Mouse (Mus musculus) ES-CJ7 (cell line): ENCODE data around the gene Olfr287.
A peak's percentile ranks its signal among the peaks of the same experiment; 100 is the strongest.

Experiments used
- DNase-seq: peaks from one replicate; pipeline ENCODE4 v3.0.0; 2011; ENCODE audit warnings: low read depth, low spot score

Gene Olfr287

DNA sequence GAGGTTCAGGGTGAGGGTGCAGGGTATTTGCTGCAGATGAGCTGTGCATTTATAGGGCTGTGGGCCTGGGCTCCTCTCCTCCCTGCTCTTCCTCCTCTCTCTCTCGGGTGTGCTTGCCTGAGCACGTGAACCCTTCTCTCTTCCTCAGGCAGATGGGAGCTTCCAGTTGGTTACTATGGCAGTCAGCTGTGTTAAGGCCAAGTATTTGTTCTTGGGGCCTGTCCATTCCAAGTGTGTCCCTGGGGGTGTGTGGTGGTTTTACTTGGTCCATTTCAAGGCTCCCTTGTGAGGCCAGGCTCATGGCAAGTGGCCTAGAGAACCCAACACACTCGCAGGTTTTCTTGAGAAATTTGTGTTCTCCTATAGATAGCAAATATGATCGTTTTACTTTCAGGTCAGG is at the start of gene Olfr287, which contains the start of gene Gm44579:
Olfr287 (minus strand) TSS at position 180 of the 400 bp plus-strand sequence.
Gm44579 (minus strand) TSS at position 101 of the 400 bp plus-strand sequence.
- DNase-seq = no peak

DNA sequence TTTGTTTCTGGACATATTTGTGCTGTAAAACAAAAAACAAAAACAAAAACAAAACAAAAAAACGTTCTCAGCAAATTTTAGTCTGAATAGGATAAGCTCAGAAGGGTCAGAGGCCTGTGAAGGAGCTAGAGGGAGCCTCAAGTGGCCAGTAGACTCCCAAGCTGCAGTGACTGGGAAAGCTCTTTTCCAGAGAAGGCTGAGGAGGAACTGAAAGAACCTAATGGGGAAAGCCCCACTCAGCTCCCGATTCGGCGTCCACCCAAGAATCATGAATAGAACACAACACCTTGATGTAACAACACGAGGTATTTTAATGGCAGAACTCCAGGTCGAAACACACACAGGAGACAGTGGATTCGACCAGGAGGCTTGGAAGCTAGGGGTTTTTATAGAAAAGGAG is 36.9 kb upstream of the Olfr287 start:
- no peak for DNase-seq

DNA sequence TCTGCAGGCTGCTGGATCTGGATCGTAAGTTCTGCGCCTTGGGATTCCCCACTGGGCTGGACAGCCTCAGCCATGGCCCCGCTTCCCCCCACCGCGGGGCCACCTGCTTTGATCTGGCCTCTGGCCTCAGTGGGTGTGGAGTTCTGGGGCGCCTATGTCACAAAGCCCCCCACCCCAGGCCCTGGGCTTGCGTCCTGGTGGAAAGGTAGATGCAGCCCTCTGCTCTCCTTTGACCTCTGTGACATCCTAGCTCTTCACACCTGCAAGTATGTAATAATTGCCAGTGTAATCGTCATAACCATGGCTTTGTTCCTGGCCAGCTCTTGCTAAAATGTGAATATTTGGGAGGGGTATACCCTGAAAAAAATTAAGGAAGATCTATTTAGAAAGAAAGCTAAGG is 36.3 kb upstream of the Olfr287 start, which contains the start of gene H1fnt:
H1fnt (minus strand) TSS at position 101 of the 400 bp plus-strand sequence.
- DNase-seq = no peak

DNA sequence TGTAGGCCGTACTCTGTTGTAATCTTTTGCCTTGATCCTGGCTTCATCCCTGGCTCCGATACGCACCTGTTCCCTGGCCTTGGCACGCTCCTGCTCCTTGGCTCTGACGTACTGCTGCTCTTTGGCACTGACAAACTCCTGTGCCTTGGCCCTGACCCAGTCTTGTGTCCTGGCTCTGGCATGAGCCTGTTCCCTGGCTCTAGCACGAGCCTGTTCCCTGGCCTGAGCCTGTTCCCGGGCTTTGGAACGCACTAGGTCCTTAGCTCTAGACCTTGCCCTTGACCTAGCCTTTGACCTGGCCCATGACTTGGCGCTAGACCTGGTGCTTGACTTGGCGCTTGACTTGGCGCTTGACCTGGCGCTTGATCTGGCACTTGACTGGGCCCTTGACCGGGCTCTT is 35.4 kb upstream of the Olfr287 start:
- DNase-seq = no peak

DNA sequence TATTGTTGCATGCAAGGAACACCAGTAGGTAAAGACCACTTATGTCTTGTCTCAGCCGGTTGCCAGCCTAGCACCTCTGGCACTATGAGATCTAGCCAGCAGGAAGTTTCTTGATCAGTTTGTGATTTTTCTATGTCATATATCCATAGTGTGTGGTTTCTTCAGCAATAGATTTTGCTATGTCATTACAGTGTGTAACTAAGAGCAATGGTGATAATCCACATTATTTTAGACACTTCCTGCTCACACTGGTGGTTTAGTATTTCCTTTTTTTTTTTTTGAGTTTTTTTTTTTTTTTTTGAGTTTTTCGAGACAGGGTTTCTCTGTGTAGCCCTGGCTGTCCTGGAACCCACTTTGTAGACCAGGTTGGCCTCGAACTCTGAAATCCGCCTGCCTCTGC is 14.6 kb upstream of the Olfr287 start:
- no peak for DNase-seq

DNA sequence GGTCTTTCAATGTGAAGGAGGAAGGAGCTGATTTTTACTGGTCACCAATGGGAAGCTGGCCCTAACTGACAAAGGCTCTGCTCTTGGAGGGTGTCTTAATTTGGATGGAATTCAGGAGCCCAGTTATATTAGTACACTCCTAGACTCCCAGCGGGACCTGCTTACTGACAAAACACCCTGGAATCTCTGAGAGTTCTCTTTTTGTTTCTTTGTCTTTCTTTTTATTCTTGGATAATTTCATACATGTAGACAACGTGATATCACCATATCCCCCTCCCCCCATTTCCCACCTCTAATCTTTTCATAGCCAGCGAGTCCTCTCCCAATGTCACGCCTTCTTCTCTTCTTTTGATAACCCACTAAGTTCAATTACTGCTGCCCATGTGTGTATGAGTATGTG is 13.5 kb upstream of the Olfr287 start, which contains the start of gene Olfr286:
Olfr286 (minus strand) TSS at position 101 of the 400 bp plus-strand sequence.
- DNase-seq = no peak

DNA sequence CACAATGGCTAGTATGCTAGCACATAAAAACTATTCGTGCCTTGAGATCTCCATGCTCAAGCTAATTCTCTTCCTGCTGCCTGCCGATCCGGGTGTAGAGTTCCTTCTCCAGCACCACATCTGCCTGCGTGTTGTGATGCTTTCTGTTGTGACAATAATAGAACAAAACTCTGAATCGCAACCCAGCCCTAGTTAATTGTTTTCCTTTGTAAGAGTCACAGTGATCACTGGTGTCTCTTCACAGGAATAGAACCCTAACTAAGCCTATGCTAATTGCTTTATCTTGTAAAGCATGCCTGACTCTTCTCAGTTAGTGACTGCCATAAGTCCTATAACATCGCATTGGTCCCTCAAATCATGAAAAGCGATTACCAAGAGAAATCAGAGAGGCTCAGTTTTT is 5.2 kb upstream of the Olfr287 start:
- DNase-seq = peak; percentile 28

DNA sequence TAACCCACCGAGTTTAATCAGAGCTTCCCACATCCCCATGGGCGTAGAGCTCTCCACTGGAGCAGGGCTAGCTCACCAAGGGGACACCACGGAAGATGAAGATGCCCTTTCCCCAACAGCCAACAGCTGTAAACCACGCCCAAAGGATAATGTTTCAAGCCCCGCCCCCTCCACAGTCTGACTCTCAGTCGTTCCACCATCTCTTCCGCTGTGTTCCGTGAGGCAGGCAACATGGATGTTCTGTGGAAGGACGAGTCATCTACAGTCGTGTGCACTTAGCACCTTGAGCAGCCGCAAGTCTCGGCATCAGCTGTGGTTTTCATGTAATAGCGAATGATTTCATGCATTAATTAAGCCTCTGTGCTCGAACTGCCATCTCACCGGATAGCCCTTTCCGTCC is 4.8 kb upstream of the Olfr287 start:
- peak; percentile 32 for DNase-seq

DNA sequence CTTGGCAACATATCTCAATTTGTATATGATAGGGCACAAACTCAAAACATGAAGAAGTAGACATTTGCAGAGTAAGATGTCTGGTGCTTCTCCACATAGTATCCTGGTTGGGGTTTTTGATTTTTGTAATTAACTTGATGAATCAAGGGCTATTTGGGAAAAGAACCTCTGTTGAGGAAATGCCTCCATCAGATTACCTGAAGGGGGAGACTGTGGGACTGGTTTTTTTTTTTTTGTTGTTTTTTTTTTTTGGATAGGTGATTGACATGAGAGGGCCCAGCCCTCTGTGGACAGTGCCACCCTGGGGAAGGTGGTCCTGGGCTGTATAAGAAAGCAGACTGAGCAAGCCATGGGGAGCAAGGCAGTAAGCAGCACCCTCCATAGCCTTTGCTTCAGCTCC is 1.5 kb upstream of the Olfr287 start:
- no peak for DNase-seq

DNA sequence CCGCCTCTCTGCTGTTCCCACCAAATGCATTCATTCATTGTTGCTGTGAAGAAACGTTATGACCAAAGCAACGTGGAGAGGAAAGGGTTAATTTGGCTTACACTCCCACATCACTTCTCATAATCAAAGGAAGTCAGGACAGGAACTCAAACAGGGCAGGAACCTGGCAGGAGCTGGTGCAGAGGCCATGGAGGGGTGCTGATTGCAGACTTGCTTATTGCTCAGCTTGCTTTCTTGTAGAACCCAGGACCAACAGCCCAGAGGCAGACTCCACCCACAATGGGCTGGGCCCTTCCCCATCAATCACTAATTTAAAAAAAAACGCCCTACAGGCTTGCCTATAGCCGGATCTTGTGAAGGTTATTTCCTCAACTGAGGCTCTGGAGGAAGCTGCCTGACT is 6.7 kb downstream of the Olfr287 start:
- peak; percentile 20 for DNase-seq

DNA sequence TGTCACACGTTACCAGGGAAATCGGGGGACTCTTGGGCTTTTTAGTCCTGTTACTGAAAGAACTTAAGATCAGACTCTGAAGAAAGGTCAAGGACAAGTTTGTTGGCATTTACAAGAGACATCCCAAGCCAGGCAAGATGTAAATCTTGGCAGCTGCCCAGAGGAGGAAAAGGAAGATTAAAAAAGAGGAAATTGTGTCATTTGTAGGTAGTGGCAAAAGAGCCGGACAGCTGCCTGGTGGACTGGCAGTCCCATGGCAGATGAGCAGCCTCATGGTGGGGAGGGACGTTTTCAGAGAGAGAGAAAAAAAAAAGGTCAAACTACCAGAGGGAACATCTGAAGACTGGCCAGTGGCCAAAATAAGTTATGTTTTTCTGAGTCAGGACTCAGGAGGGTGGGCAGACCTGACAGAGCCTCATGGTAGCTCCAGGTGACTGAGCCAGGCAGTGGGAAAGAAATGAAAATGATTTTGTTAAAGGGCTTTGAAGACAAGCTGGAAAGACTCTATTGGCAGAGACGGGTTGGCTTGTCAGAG is 7.5 kb downstream of the Olfr287 start:
- DNase-seq = no peak

DNA sequence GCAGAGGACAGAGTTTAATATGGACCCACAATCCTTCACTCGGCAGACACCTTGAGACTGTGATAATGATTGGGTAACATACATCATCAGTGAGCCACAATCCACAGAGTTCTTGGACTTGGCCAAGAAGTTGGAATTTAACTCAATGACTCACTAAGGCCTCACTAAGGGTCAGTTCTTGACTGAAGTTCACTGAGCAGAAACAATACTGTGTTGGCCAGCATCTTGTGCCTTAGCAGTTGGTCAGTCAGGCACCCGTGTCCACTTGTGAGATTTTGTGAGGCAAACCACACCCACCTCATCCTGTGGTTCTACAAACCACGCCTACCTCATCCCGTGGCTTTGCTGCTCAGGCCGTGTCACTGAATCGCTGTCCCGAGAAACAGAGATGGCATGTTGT is 11.2 kb downstream of the Olfr287 start:
- DNase-seq = no peak

DNA sequence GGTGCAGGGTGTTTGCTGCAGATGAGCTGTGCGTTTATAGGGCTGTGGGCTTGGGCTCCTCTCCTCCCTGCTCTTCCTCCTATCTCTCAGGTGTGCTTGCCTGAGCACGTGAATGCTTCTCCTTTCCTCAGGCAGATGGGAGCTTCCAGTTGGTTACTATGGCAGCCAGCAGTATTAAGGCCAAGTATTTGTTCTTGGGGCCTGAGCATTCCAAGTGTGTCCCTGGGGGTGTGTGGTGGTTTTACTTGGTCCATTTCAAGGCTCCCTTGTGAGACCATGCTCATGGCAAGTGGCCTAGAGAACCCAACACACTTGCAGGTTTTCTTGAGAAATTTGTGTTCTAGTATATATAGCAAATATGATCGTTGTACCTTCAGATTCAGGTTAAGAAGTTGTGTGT is 25.4 kb downstream of the Olfr287 start, which contains the start of gene Olfr288:
Olfr288 (minus strand) TSS at position 101 of the 400 bp plus-strand sequence.
- DNase-seq = no peak

DNA sequence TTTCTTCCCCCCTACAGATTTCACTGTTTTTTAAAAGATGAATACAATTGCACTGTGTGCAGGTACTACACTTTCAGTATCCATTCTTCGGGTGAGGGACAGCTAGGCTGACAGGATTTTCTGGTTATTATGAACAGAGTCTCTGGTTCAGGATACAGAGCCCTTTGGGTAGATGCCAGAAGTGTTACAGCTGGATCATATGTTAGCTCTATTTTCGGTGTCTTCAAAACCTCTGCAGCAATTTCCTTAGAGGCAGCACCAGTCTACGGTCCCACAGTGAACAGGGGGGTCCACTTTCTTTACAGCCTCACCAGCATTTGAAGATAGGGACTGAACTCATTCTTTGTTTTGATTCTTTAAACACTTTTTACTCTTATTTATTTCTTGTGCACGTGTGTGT is 36.4 kb downstream of the Olfr287 start:
- no peak for DNase-seq

DNA sequence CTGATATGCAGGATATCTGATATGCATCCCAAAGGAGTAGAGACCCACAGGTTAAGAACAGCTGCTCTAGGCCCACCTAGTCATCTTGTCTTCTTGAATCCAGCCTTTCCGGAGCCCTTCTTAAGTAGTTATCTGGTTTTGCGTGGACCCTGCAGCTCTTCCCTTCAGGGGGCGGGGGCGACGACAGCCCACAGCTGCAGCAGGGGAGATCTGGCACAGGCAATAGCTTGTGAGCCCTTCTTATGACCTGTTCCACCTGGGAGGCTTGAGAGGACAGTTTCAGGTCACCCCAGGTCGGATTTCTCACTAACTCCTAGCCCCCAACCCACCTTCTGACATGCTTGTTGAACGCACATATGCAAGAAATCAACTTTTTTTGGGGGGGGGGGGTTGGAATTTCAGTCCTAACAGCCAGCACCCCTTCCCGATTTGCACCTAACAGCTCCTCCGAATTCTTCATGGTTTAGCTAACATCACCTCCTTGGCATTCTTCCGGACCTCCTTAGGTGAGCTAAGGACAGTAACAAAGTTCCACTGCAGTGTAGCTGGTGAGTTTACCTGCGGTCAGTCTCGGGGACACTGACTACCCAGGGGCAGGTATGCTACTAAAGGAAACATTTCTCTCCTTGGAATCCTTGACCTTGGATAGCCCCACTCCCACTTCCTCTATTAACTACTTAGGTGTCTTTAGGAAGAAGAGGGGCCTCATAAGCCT is 38.8 kb downstream of the Olfr287 start:
- no peak for DNase-seq

DNA sequence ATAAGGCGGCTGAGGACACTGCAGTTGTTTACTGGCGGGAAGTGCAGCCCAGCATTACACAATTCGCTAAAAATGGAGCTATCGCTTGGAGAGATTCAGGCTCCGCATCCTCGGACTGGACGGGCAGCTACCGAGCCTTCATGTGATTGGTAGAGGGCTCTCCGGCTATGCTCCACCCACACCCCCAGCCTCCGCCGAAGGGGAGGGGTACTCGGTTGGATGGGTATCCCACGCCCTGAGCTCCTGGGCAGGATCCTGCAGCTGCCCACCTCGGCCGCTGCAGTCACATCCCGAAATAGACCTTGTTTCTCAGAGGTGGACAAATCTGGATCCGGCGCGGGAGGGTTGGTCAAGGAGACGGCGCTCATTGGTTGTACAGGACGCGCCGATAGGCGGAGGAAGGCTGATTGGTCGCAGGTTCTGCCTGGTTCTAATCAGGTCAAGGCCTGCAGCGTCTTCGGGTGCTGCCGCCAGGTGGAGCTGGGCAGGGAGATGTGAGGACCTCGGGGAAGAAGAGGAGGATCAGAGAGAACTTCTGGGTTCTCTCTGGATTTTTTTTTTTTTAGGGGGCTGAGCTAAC is 39.6 kb downstream of the Olfr287 start:
- peak; percentile 94 for DNase-seq

DNA sequence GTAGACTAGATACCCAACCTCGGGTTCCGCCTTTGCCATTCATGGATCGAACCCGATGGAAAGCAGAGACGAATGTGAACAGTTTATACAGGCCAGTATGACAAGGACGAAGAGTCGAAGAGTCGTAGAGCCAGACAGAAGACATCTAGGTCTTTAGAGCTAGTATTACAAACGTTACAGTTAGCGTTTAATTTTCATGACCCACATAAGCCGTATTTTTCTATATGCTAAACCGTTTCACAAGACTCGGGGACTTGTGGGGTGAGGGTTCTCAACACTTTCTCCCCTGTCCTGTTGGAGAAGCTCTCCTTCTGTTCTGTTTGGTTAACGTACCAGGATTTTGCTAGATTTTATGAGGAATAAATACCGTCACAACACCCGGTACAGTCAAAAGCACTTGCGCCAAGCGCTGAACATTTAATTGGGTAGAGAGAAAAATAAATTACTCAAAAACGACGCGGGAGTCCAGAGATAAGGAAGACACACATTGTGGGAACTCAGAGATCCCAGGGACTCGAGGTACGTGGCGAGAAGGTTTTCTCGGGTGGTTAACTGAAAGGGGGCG is 40.2 kb downstream of the Olfr287 start:
- DNase-seq = no peak

DNA sequence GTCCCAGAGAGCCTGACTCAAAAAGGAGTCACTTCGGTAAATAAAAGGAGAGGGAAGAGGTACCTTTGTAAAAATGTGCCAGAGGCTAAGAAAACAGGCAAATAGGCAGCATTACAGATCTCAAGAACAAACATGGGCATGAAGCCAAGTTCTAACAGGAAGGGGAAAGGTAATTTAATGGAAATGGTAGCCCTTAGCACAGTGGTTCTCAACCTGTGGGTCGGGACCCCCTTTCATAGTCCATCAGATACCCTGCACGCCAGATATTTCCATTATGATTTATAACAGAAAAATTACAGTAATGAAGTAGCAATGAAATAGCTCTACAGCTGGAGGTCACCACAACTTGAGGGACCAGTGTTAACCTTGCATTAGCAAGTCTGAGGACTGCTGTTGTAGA is 43.5 kb downstream of the Olfr287 start:
- DNase-seq = no peak

DNA sequence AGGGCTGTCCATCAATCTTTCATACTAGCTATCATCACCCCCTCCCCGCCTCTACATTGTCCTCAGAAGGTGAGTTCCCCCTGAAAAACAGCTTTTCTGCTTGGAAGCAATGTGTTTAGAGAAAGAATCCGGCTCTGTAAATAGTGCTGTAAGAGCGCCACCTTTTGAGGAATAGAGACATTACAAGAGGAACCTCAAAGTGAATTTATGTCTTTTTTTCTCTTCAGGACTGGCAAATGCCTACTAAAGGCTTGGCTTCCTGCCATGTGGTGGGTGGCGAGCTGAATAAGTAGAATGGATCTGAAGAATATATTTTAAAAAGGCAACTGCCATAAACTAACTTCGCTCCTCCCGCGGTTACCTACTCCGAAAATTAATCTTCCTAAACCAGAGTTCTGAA is 47.0 kb downstream of the Olfr287 start:
- peak; percentile 62 for DNase-seq

DNA sequence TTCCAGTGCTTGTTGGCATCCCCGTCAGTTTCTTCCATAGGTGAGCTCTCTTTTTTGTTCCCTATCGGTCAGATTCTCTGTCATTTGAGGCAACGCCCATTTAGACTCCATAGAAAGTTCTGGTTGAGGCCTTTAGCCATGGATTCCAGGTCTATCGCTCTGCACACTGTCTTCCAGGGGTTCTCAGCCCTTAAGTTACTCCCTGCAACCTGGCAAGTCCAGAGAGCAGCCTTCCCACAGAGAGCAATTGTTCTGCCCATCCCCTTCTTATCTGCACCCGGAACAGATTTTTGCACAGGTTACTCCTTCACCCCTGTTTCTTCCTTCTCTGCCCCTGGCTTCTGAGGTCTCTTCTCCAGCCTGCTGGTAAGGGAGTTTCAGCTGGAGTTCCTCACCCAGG is 48.7 kb downstream of the Olfr287 start:
- DNase-seq = no peak

DNA sequence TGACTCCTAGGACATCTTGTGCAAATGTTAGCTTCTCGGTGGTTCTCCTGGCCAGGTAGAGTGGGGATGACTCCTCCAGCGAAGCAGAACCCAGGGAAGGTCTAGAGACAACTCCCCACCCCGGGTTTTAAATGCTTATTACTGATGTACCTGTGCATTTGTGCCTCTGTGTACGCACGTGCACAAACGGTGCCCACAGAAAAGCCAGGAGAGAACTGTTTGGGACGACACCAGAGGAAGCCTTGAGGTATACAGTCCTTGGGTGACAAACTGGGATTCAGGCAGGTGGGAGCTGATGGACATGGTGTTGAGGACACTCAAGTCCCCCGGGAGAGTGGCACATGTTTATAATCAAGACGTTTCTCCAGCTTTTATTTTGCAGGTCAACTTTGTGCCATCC is 49.9 kb downstream of the Olfr287 start:
- no peak for DNase-seq

DNA sequence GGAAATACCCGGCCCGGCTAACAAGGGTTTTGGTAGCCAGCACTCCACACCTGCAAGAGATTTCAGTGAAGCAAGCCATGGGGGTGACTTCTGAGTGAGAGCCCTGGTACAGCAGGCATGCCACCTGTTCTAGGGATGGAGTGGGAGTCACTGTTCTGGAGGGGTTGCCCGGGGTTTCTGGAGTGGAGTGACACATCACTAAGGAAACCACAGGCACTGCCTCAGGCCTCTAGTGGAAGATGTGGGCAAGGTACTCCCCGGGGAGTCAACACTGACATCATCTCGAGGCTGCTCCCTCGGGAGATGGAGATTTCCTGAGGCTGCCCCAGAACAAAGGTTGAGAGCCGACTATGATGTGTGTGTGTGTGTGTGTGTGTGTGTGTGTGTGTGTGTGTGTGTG is 50.5 kb downstream of the Olfr287 start:
- no peak for DNase-seq

DNA sequence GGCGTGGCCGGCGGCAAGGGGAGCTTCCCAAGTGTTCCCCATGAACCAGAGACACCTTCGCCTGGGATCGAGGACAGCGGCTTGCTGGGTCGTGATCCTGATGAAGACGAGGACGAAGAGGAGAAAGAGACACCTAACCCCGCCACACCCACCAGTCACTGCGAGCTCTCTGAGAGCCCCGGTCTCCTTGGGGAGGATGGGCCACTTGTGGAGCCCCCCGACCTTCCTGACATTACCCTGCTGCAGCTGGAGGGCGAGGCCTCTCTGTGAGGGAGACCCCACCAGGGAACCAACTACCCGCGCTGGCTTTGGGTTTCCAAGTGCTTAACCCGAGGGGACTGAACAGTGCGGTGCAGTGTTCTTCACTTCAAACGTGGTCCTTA is 52.2 kb downstream of the Olfr287 start:
- no peak for DNase-seq
